Mouse (Mus musculus): Measurements from ENCODE around the gene Lsm11. TPM values are rescaled to one million over a fixed set of nuclear protein-coding genes. Genes with fewer than 3 reads are reported as not detected.

Gene Lsm11
- 6.3 and 6.9 TPM in 2 replicates for polyA plus RNA-seq (2016; fragmentation: Nextera tagmentation; extraction: Ambion mirVana)

GRCm38 (mm10) chr11:45944643-45945156 lies at the start of gene Lsm11:
Gene Lsm11, minus strand, starts transcription at chr11:45944935.
- H3K4me1 ChIP-seq: peaks cover 16% of the 10 kb centered on the region
- peak; percentile 100 for DNase-seq (ENCODE audit: low spot score)
- peak within 1 kb of the TSS; percentile 93 for H3K27ac ChIP-seq
- peaks cover 27% of the 10 kb centered on the region for H3K36me3 ChIP-seq
- H3K4me3 ChIP-seq: peak within 1 kb of the TSS; percentile 82
- WGBS: under 1% methylated on average over 55 of the region's 55 CpGs
- H3K9me3 ChIP-seq (replicated peaks): no peaks in the 10 kb centered on the region
- H3K27me3 ChIP-seq (ENCODE audit: low read depth, poor library complexity, severe bottlenecking): no peaks in the 10 kb centered on the region

- H3K27ac ChIP-seq: no peak overlapping the region
- DNase-seq (ENCODE audit: low spot score): peak; percentile 31
- H3K36me3 ChIP-seq: no peaks in the 10 kb centered on the region
- H3K4me1 ChIP-seq: peaks cover 9% of the 10 kb centered on the region
- no peaks in the 10 kb centered on the region for H3K9me3 ChIP-seq (replicated peaks)
- peaks cover 14% of the 10 kb centered on the region for H3K27me3 ChIP-seq (ENCODE audit: low read depth, poor library complexity, severe bottlenecking)
- peak overlapping the region; percentile 49 for H3K4me3 ChIP-seq
- WGBS: 49% methylated on average over 13 of the region's 13 CpGs
Observed at GRCm38 (mm10) chr11:45992087-45992486, 47.4 kb upstream of the Lsm11 start.

GRCm38 (mm10) chr11:45991604-45992003 lies 46.9 kb upstream of the Lsm11 start:
- no peak overlapping the region for H3K27ac ChIP-seq
- no peaks in the 10 kb centered on the region for H3K9me3 ChIP-seq (replicated peaks)
- H3K4me1 ChIP-seq: peaks cover 9% of the 10 kb centered on the region
- WGBS: 8% methylated on average over 16 of the region's 16 CpGs
- DNase-seq (ENCODE audit: low spot score): peak; percentile 62
- peak overlapping the region; percentile 49 for H3K4me3 ChIP-seq
- H3K36me3 ChIP-seq: no peaks in the 10 kb centered on the region
- H3K27me3 ChIP-seq (ENCODE audit: low read depth, poor library complexity, severe bottlenecking): peaks cover 14% of the 10 kb centered on the region

- no peak for DNase-seq (ENCODE audit: low spot score)
- Histone ChIP-seq H3K4me1 (peaks cover 15% of the 10 kb centered on the region), H3K27me3 (ENCODE audit: low read depth, poor library complexity, severe bottlenecking) (peaks cover 22% of the 10 kb centered on the region), H3K4me3 (peak overlapping the region; percentile 66), H3K9me3 (replicated peaks) (peaks cover 4% of the 10 kb centered on the region; the same call in 1 of the 2 replicates), H3K36me3 (no peaks in the 10 kb centered on the region), H3K27ac (peak overlapping the region; percentile 93)
- 41% methylated on average over 19 of the region's 19 CpGs for WGBS
Observed at GRCm38 (mm10) chr11:45980893-45981253, 36.1 kb upstream of the Lsm11 start.

GRCm38 (mm10) chr11:45979946-45980892 lies 35.5 kb upstream of the Lsm11 start, which contains the start of gene Sox30:
Gene Sox30, plus strand, starts transcription at chr11:45980310.
- H3K4me3 ChIP-seq: peak within 1 kb of the TSS; percentile 66
- peaks cover 15% of the 10 kb centered on the region for H3K4me1 ChIP-seq
- WGBS: 9% methylated on average over 112 of the region's 115 CpGs
- no peaks in the 10 kb centered on the region for H3K36me3 ChIP-seq
- peak; percentile 75 for DNase-seq (ENCODE audit: low spot score)
- peak within 1 kb of the TSS; percentile 93 for H3K27ac ChIP-seq
- peaks cover 22% of the 10 kb centered on the region for H3K27me3 ChIP-seq (ENCODE audit: low read depth, poor library complexity, severe bottlenecking)
- peaks cover 4% of the 10 kb centered on the region; the same call in 1 of the 2 replicates for H3K9me3 ChIP-seq (replicated peaks)

- 86% methylated on average over 3 of the region's 3 CpGs for WGBS
- peaks cover 13% of the 10 kb centered on the region for H3K4me1 ChIP-seq
- peaks cover 20% of the 10 kb centered on the region for H3K27me3 ChIP-seq (ENCODE audit: low read depth, poor library complexity, severe bottlenecking)
- no peak overlapping the region for H3K27ac ChIP-seq
- no peaks in the 10 kb centered on the region for H3K36me3 ChIP-seq
- H3K4me3 ChIP-seq: no peak overlapping the region
- H3K9me3 ChIP-seq (replicated peaks): peaks cover 4% of the 10 kb centered on the region; the same call in 1 of the 2 replicates
- DNase-seq (ENCODE audit: low spot score): no peak
Observed at GRCm38 (mm10) chr11:45976061-45976460, 31.3 kb upstream of the Lsm11 start.

- no peak for DNase-seq (ENCODE audit: low spot score)
- no peak overlapping the region for H3K27ac ChIP-seq
- H3K9me3 ChIP-seq (replicated peaks): no peaks in the 10 kb centered on the region
- no peaks in the 10 kb centered on the region for H3K4me1 ChIP-seq
- no peaks in the 10 kb centered on the region for H3K36me3 ChIP-seq
- H3K27me3 ChIP-seq (ENCODE audit: low read depth, poor library complexity, severe bottlenecking): peaks cover 11% of the 10 kb centered on the region
- 87% methylated on average over 8 of the region's 8 CpGs for WGBS
- H3K4me3 ChIP-seq: no peak overlapping the region
Observed at GRCm38 (mm10) chr11:45974466-45974865, 29.7 kb upstream of the Lsm11 start.

GRCm38 (mm10) chr11:45973635-45974034 lies 28.9 kb upstream of the Lsm11 start:
- no peak overlapping the region for H3K27ac ChIP-seq
- H3K27me3 ChIP-seq (ENCODE audit: low read depth, poor library complexity, severe bottlenecking): 0 out of 2 replicates have a peak, but pooled peaks cover 6% of the 10 kb centered on the region
- no peaks in the 10 kb centered on the region for H3K4me1 ChIP-seq
- no peak overlapping the region for H3K4me3 ChIP-seq
- no peak for DNase-seq (ENCODE audit: low spot score)
- 89% methylated on average over 5 of the region's 5 CpGs for WGBS
- H3K36me3 ChIP-seq: no peaks in the 10 kb centered on the region
- no peaks in the 10 kb centered on the region for H3K9me3 ChIP-seq (replicated peaks)

- Histone ChIP-seq H3K4me3 (no peak overlapping the region), H3K9me3 (replicated peaks) (no peaks in the 10 kb centered on the region), H3K36me3 (no peaks in the 10 kb centered on the region), H3K27ac (no peak overlapping the region), H3K27me3 (ENCODE audit: low read depth, poor library complexity, severe bottlenecking) (0 out of 2 replicates have a peak, but pooled peaks cover 6% of the 10 kb centered on the region), H3K4me1 (no peaks in the 10 kb centered on the region)
- WGBS: 89% methylated on average over 3 of the region's 3 CpGs
- no peak for DNase-seq (ENCODE audit: low spot score)
Observed at GRCm38 (mm10) chr11:45968466-45968865, 23.7 kb upstream of the Lsm11 start.

GRCm38 (mm10) chr11:45966896-45967295 lies 22.2 kb upstream of the Lsm11 start:
- H3K4me1 ChIP-seq: no peaks in the 10 kb centered on the region
- no peaks in the 10 kb centered on the region for H3K9me3 ChIP-seq (replicated peaks)
- no peaks in the 10 kb centered on the region for H3K36me3 ChIP-seq
- 90% methylated on average over 4 of the region's 4 CpGs for WGBS
- H3K4me3 ChIP-seq: no peak overlapping the region
- no peak overlapping the region for H3K27ac ChIP-seq
- DNase-seq (ENCODE audit: low spot score): no peak
- H3K27me3 ChIP-seq (ENCODE audit: low read depth, poor library complexity, severe bottlenecking): 0 out of 2 replicates have a peak, but pooled peaks cover 6% of the 10 kb centered on the region

GRCm38 (mm10) chr11:45960003-45960402 lies 15.3 kb upstream of the Lsm11 start:
- no peaks in the 10 kb centered on the region for H3K36me3 ChIP-seq
- H3K4me3 ChIP-seq: no peak overlapping the region
- H3K9me3 ChIP-seq (replicated peaks): no peaks in the 10 kb centered on the region
- no peaks in the 10 kb centered on the region for H3K4me1 ChIP-seq
- no peak overlapping the region for H3K27ac ChIP-seq
- 89% methylated on average over 5 of the region's 5 CpGs for WGBS
- H3K27me3 ChIP-seq (ENCODE audit: low read depth, poor library complexity, severe bottlenecking): no peaks in the 10 kb centered on the region
- DNase-seq (ENCODE audit: low spot score): no peak

GRCm38 (mm10) chr11:45959598-45959997 lies 14.9 kb upstream of the Lsm11 start:
- Histone ChIP-seq H3K36me3 (no peaks in the 10 kb centered on the region), H3K9me3 (replicated peaks) (no peaks in the 10 kb centered on the region)
- no peak for DNase-seq (ENCODE audit: low spot score)

GRCm38 (mm10) chr11:45955127-45955627 lies 10.4 kb upstream of the Lsm11 start, which contains the start of gene Thg1l:
Gene Thg1l, minus strand, starts transcription at chr11:45955494.
- Histone ChIP-seq H3K9me3 (replicated peaks) (no peaks in the 10 kb centered on the region), H3K27me3 (ENCODE audit: low read depth, poor library complexity, severe bottlenecking) (no peaks in the 10 kb centered on the region), H3K4me3 (peak within 1 kb of the TSS; percentile 76), H3K4me1 (peaks cover 5% of the 10 kb centered on the region), H3K27ac (peak within 1 kb of the TSS; percentile 84), H3K36me3 (peaks cover 31% of the 10 kb centered on the region)
- under 1% methylated on average over 32 of the region's 32 CpGs for WGBS
- peak; percentile 95 for DNase-seq (ENCODE audit: low spot score)

More at GRCm38 (mm10) chr11:45959598-45959997, 14.9 kb upstream of the Lsm11 start:
- Histone ChIP-seq H3K27ac (no peak overlapping the region), H3K4me3 (no peak overlapping the region), H3K27me3 (ENCODE audit: low read depth, poor library complexity, severe bottlenecking) (no peaks in the 10 kb centered on the region), H3K4me1 (peaks cover 4% of the 10 kb centered on the region)
- 82% methylated on average over 3 of the region's 3 CpGs for WGBS

Data from limb, embryonic 10.5 days (tissue).